Mouse (Mus musculus): Measurements from ENCODE around the gene Dytn. TPM values are rescaled to one million over a fixed set of nuclear protein-coding genes. Genes with fewer than 3 reads are reported as not detected.

Gene Dytn
- total RNA-seq, 2 experiments from 2014 or later: not detected

GRCm38 (mm10) chr1:63603870-63604500 is 82.7 kb downstream of the Dytn start:
- no peak for DNase-seq
- intact Hi-C loops (cut with DNase I): no loop called here

GRCm38 (mm10) chr1:63586869-63587268 is 99.9 kb downstream of the Dytn start:
- intact Hi-C loops (cut with DNase I): no loop called here
- no peak for DNase-seq

- intact Hi-C loops (cut with DNase I): no loop called here
- DNase-seq: no peak
These were observed 107.6 kb downstream of the Dytn start for GRCm38 (mm10) chr1:63579153-63579552.

- intact Hi-C loops (cut with DNase I): no loop called here
- no peak for DNase-seq
These were observed 109.9 kb downstream of the Dytn start for GRCm38 (mm10) chr1:63576803-63577202.

- intact Hi-C loops (cut with DNase I): no loop called here
- DNase-seq: no peak
These were observed 112.7 kb downstream of the Dytn start for GRCm38 (mm10) chr1:63573864-63574611.

- DNase-seq: no peak
These were observed 113.3 kb downstream of the Dytn start for GRCm38 (mm10) chr1:63573432-63573831.

More at GRCm38 (mm10) chr1:63573432-63573831, 113.3 kb downstream of the Dytn start:
- intact Hi-C loops (cut with DNase I): no loop called here

Other genes starting within 250 kb of the Dytn start
- 1 to 10 TPM; 1.4 to 1.8 TPM for gene Adam23, start 241.0 kb downstream of the Dytn start, total RNA-seq (2021)
- gene Gm39653, start 71.0 kb downstream of the Dytn start, total RNA-seq (2021): not detected
- gene Mdh1b, start 43.4 kb upstream of the Dytn start, total RNA-seq (2021): not detected
- 10 to 100 TPM; 16.1 to 19.1 TPM for gene Fastkd2, start 43.7 kb upstream of the Dytn start, total RNA-seq (2021)
- gene 4933402D24Rik, start 82.3 kb upstream of the Dytn start, total RNA-seq (2021): not detected

All from gastrocnemius, postnatal 36 days (tissue).